Mouse (Mus musculus) kidney, adult 2 months (tissue): ENCODE data around the gene Ndufs7. TPM values are rescaled to one million over a fixed set of nuclear protein-coding genes. Genes with fewer than 3 reads are reported as not detected.
"Not testable (repeated sequence)": the region's sequence is repeated elsewhere in the genome, so short reads cannot be mapped to it uniquely, and the experiment has no call there.

Experiments used
- DNase-seq: peaks from one replicate; pipeline ENCODE4 v3.0.0; 2021
- H3K27ac ChIP-seq: fragments of 200-500 bp; 2 replicates; pipeline ENCODE4 v1.5.1; 2012; ENCODE audit warnings: low read depth, low read length, control low read depth, inconsistent platforms; ENCODE audit not compliant: insufficient read depth
- H3K27me3 ChIP-seq: fragments of 200-500 bp; replicated peaks from 2 replicates; pipeline ENCODE4 v1.6.1; 2012; ENCODE audit warnings: mild to moderate bottlenecking, moderate library complexity, low read length, inconsistent platforms; ENCODE audit not compliant: control insufficient read depth, insufficient read depth
- H3K36me3 ChIP-seq: fragments of 200-500 bp; 2 replicates; pipeline ENCODE4 v1.6.1; 2012; ENCODE audit warnings: mild to moderate bottlenecking, moderate library complexity, low read length, inconsistent platforms; ENCODE audit not compliant: control insufficient read depth, insufficient read depth
- H3K4me1 ChIP-seq: fragments of 200-500 bp; 2 replicates; pipeline ENCODE4 v1.6.1; 2011; ENCODE audit warnings: low read length; ENCODE audit not compliant: control insufficient read depth, insufficient read depth
- H3K4me3 ChIP-seq: fragments of 200-500 bp; 2 replicates; pipeline ENCODE4 v1.5.1; 2011; ENCODE audit warnings: mild to moderate bottlenecking, low read depth, low read length, control low read depth; ENCODE audit not compliant: insufficient read depth
- CTCF ChIP-seq: fragments of 200-500 bp; conservative IDR thresholded peaks from 2 replicates; pipeline ENCODE4 v1.5.1; 2011; ENCODE audit warnings: low read depth, mild to moderate bottlenecking, control low read depth, low read length, moderate library complexity, mixed read lengths; ENCODE audit not compliant: insufficient read depth, insufficient read length
- POLR2A ChIP-seq: fragments of 200-500 bp; IDR thresholded peaks from one replicate; pipeline ENCODE4 v1.6.1; 2011; ENCODE audit warnings: low read depth, low read length, control low read depth
- WGBS: fragments of 180-500 bp; shearing (Covaris S2); methylation state at CpG from one replicate; pipeline ENCODE4 v1.1.7; 2018; 5-methylcytosine and 5-hydroxymethylcytosine counted together
- polyA plus RNA-seq: library from polyadenylated mRNA; depleted of rRNA; stranded (reverse); fragments of >200 nt; gene quantifications from 2 replicates; pipeline ENCODE4 v1.2.3, GENCODE M21; 2012

Gene Ndufs7
- polyA plus RNA-seq, 1 experiment = 1,001 TPM

DNA sequence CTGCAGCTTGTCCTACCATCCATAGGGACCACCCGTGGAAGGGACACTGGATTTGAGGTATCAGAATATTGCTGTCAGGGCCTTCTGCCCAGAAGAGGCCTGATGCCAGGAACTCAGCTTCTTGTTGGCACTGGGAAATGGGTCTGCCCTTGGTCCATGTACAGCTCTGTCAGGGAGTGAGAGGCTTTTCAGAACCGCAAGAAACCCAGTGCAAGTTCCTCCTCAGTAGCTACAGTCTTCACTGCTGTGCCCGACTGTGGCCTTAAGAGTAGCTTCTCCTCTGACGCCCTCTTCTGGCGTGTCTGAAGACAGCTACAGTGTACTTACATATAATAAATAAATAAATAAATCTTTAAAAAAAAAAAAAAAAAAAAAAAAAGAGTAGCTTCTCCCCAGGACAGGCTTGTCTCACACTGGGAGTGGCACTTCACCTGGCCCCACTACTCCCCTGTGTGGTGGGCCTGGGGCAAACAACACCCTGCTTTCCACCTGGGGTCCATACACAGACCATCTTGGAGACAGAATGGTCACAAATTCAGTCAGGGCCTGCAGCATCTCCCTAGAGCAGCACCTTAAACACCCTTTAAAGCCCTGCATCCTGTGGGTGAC lies 4.0 kb upstream of the Ndufs7 start:
- H3K4me1 ChIP-seq = no peaks in the 10 kb centered on the region; the same call in 1 of the 2 replicates
- TF ChIP-seq POLR2A = no peak
- TF ChIP-seq CTCF = peak; percentile 39
- no peak for DNase-seq
- no peaks in the 10 kb centered on the region; the same call in 1 of the 2 replicates for H3K36me3 ChIP-seq
- no peak overlapping the region for H3K4me3 ChIP-seq
- no peaks in the 10 kb centered on the region for H3K27me3 ChIP-seq
- WGBS = 35% methylated on average over 5 of the region's 5 CpGs
- H3K27ac ChIP-seq = no peak overlapping the region

DNA sequence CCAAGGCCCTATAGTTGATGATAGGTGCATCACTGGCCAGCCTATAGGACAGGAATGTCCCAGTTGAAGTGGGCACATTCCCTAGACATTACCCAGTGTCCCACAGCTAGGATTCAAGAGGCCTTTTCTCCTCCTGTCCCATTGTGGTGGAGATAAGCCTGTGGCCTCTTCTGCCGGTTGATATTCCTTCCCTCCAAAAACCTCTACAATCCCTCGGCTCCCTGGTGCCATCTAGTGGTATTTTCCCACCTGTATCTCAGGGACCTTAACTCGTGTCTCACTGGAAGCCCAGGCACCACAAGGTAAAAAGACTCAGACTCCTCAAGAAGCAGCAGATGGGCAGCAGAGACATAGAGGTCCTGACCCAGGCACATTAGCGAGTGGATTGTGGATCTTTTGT lies 3.3 kb upstream of the Ndufs7 start:
- peak; percentile 87 for DNase-seq
- Histone ChIP-seq H3K27me3 (no peaks in the 10 kb centered on the region), H3K4me1 (peaks cover 7% of the 10 kb centered on the region; the same call in 1 of the 2 replicates), H3K36me3 (no peaks in the 10 kb centered on the region; the same call in 1 of the 2 replicates), H3K27ac (no peak overlapping the region), H3K4me3 (no peak overlapping the region)
- TF ChIP-seq POLR2A (no peak), CTCF (peak; percentile 86)
- 1% methylated on average over 4 of the region's 4 CpGs for WGBS

DNA sequence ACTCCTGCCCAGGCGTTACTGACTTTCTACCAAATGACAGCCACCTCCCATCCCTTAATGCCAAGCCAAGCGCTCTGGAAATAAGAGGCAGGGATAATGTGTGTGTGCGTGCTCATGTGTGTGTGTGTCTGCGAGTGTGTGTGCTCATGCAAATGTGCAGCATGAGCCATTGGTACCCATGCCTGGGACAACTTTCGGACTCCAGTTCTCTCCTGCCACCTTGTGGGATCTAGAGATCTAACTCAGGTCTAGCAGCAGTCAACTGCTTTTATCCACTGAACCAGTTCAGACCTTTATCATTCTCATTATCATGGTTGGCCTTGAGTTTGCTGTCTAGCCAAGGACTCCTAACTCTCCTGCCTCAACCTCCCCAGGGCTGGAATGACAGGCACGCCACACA lies 1.1 kb upstream of the Ndufs7 start:
- H3K36me3 ChIP-seq = no peaks in the 10 kb centered on the region
- H3K27ac ChIP-seq = no peak overlapping the region
- 41% methylated on average over 6 of the region's 6 CpGs for WGBS
- DNase-seq = peak; percentile 47
- peaks cover 12% of the 10 kb centered on the region; the same call in 1 of the 2 replicates for H3K4me1 ChIP-seq
- peak; percentile 38; the same call in 1 of the 2 replicates for TF ChIP-seq CTCF
- no peak for TF ChIP-seq POLR2A
- H3K4me3 ChIP-seq = no peak overlapping the region
- no peaks in the 10 kb centered on the region for H3K27me3 ChIP-seq

DNA sequence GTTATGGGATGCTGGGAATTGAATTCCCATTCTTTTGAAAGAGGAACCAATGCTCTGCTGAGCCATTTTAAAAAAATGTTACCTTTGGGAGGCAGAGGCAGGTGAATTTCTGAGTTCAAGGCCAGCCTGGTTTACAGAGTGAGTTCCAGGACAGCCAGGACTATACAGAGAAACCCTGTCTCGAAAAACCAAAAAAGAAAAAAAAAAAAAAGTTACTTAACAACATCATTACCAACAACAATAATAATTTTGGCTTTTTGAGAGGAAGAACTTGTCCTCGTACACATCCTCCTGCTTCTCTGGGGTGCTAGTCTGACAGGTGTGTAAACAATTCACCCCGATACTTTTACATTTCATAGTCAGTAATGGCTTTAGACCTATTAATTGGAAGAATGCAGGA lies 484 bp upstream of the Ndufs7 start:
- H3K4me1 ChIP-seq = peaks cover 12% of the 10 kb centered on the region; the same call in 1 of the 2 replicates
- H3K36me3 ChIP-seq, H3K27ac ChIP-seq, DNase-seq, H3K27me3 ChIP-seq, H3K4me3 ChIP-seq: not testable (repeated sequence)
- WGBS = 25% methylated on average over 3 of the region's 3 CpGs

DNA sequence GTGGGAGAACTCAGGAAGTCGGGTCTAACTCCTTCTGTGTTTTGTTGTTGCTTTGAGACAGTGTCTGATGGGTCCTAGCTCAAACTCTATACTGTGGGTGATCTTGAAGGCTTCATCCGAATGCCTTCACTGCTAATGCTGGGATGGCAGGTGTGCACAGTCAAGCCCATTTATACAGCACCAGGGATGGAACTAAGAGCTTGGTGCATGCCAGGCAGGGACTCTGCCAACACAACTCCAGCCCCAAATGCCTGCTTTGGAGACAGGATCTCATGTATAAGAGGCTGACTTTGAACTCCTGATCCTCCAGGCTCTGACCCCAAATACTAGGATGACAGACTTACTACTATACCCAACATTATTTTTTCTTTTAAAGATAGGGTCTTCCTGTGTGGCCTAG lies 1.1 kb downstream of the Ndufs7 start:
- Histone ChIP-seq H3K4me3 (peak overlapping the region; percentile 82), H3K36me3 (no peaks in the 10 kb centered on the region; the same call in 1 of the 2 replicates), H3K27ac (peak overlapping the region; percentile 97), H3K27me3 (no peaks in the 10 kb centered on the region), H3K4me1 (peaks cover 12% of the 10 kb centered on the region; the same call in 1 of the 2 replicates)
- 14% methylated on average over 2 of the region's 2 CpGs for WGBS
- DNase-seq = no peak
- TF ChIP-seq CTCF (no peak), POLR2A (no peak)

DNA sequence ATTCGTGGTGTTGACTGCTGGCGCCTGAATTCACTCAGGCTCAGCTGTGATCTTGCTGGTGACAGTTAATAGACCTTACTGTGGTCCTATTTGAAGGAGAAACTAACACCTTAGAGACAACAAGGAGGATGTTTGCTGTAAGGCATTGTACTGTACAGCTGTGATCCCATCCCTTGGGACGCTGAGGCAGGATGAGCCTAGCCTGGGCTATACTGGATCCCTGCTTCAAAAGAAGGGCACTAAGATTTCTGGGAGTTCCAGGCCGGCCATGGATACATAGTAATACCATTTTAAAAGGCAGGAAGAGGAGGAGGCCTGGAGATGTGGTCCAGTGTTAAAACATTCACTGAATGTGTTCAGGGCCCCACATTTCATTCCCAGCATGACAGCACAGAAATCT lies 1.7 kb downstream of the Ndufs7 start:
- Histone ChIP-seq H3K27ac (no peak overlapping the region), H3K4me3 (no peak overlapping the region), H3K36me3 (no peaks in the 10 kb centered on the region; the same call in 1 of the 2 replicates), H3K27me3 (no peaks in the 10 kb centered on the region), H3K4me1 (peaks cover 12% of the 10 kb centered on the region; the same call in 1 of the 2 replicates)
- DNase-seq = no peak
- TF ChIP-seq CTCF (no peak), POLR2A (no peak)
- 81% methylated on average over 4 of the region's 4 CpGs for WGBS

DNA sequence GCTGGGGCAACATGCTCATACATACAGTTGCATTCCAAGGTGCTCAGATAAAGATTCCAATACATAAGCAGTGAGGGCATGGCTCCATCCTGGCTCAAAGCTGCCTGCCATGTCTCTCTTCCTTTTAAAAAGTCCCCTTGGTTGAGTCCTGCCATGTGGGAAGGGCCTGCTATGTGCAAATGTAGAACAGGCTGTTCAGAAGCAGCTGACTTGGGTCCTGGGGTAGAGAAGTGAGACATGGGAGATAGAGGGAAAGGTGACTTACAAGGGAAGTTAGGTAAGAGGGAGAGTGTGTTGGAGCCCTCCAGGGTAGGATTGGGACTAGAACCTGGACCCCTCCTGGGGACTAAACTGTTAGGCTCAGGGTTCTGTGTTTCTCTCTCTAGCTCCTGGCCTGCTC lies 3.1 kb downstream of the Ndufs7 start:
- Histone ChIP-seq H3K27ac (no peak overlapping the region), H3K4me1 (peaks cover 12% of the 10 kb centered on the region; the same call in 1 of the 2 replicates), H3K36me3 (no peaks in the 10 kb centered on the region; the same call in 1 of the 2 replicates), H3K4me3 (no peak overlapping the region), H3K27me3 (no peaks in the 10 kb centered on the region)
- TF ChIP-seq CTCF = no peak
- no peak for TF ChIP-seq POLR2A
- no peak for DNase-seq
